Mouse (Mus musculus) stomach, embryonic 15.5 days (tissue): ENCODE data around the gene Pip4k2c. TPM values are rescaled to one million over a fixed set of nuclear protein-coding genes. Genes with fewer than 3 reads are reported as not detected.
A peak's percentile ranks its signal among the peaks of the same experiment; 100 is the strongest.

ENCODE experiments used
- ATAC-seq: fragments of 200-750 bp; cut with Nextera tagmentation; 2 replicates; pipeline ENCODE4 v1.8.0; 2017; ENCODE audit warnings: low read depth, moderate number of reproducible peaks, moderate TSS enrichment; ENCODE audit not compliant: insufficient read depth, low FRiP score
- H3K27ac ChIP-seq: fragments of 300-500 bp; sonication (generic); 2 replicates; pipeline ENCODE4 v1.5.1; 2015; ENCODE audit warnings: mild to moderate bottlenecking, inconsistent platforms
- H3K27me3 ChIP-seq: fragments of 300-500 bp; sonication (generic); replicated peaks from 2 replicates; pipeline ENCODE4 v1.6.1; 2015; ENCODE audit warnings: inconsistent platforms
- H3K36me3 ChIP-seq: fragments of 300-500 bp; sonication (generic); 2 replicates; pipeline ENCODE4 v1.6.1; 2015; ENCODE audit warnings: inconsistent platforms
- H3K4me1 ChIP-seq: fragments of 300-500 bp; sonication (generic); 2 replicates; pipeline ENCODE4 v1.6.1; 2015; ENCODE audit warnings: inconsistent platforms
- H3K4me2 ChIP-seq: fragments of 300-500 bp; sonication (generic); 2 replicates; pipeline ENCODE4 v1.6.1; 2015; ENCODE audit warnings: mild to moderate bottlenecking, inconsistent platforms
- H3K4me3 ChIP-seq: fragments of 300-500 bp; sonication (generic); replicated peaks from 2 replicates; pipeline ENCODE4 v1.5.1; 2015; ENCODE audit warnings: inconsistent platforms
- H3K9ac ChIP-seq: fragments of 300-500 bp; sonication (generic); 2 replicates; pipeline ENCODE4 v1.6.1; 2015; ENCODE audit warnings: inconsistent platforms
- H3K9me3 ChIP-seq: fragments of 300-500 bp; sonication (generic); 2 replicates; pipeline ENCODE4 v1.6.1; 2016; ENCODE audit warnings: inconsistent platforms
- WGBS: fragments of 180-500 bp; shearing (Covaris S2); methylation state at CpG from one replicate; pipeline ENCODE4 v1.1.7; 2015; 5-methylcytosine and 5-hydroxymethylcytosine counted together
- polyA plus RNA-seq: library from polyadenylated mRNA; unstranded; fragments of >200 nt; fragmentation: Nextera tagmentation; extraction: Ambion mirVana; gene quantifications from 2 replicates; pipeline ENCODE4 v1.2.1, GENCODE M21; 2015

Gene Pip4k2c
- polyA plus RNA-seq, 1 experiment from 2014 or later, result 29.9 TPM

DNA sequence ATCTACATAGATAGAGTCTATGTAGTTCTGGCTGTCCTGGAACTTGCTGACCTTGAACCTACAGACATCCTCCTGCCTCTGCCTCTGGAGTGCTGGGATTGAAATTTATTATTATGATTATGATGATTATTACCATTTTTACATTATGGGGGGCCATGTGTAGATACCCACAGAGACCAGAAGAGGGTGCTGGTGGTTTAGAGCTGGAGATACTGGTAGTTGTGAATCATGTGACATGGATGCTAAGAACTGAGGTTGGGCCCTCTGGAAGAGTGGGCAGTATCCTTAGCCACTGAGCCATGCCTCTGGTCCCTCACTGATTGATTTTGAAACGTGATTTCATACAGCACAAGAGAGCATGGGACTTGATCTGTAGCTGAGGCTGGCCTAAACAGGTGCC, 24.9 kb downstream of the Pip4k2c start:
- Histone ChIP-seq H3K4me3 (no peak overlapping the region), H3K27ac (no peak overlapping the region), H3K9ac (no peak overlapping the region), H3K27me3 (0 out of 2 replicates have a peak, but pooled peaks cover 13% of the 10 kb centered on the region), H3K36me3 (peaks cover 17% of the 10 kb centered on the region; the same call in 1 of the 2 replicates), H3K4me2 (no peak overlapping the region), H3K4me1 (peaks cover 36% of the 10 kb centered on the region), H3K9me3 (no peaks in the 10 kb centered on the region)
- ATAC-seq, result no peak
- WGBS, result 75% methylated on average over 1 of the region's 1 CpGs

GRCm38 (mm10) chr10:127185506-127185905, 25.9 kb downstream of the Pip4k2c start:
- WGBS, result 79% methylated on average over 15 of the region's 15 CpGs
- H3K9me3 ChIP-seq, result no peaks in the 10 kb centered on the region
- H3K36me3 ChIP-seq, result peaks cover 17% of the 10 kb centered on the region; the same call in 1 of the 2 replicates
- no peak overlapping the region for H3K9ac ChIP-seq
- H3K27me3 ChIP-seq, result peaks cover 22% of the 10 kb centered on the region
- H3K4me2 ChIP-seq, result no peak overlapping the region
- ATAC-seq, result no peak
- H3K27ac ChIP-seq, result no peak overlapping the region
- no peak overlapping the region for H3K4me3 ChIP-seq
- H3K4me1 ChIP-seq, result peaks cover 29% of the 10 kb centered on the region

DNA sequence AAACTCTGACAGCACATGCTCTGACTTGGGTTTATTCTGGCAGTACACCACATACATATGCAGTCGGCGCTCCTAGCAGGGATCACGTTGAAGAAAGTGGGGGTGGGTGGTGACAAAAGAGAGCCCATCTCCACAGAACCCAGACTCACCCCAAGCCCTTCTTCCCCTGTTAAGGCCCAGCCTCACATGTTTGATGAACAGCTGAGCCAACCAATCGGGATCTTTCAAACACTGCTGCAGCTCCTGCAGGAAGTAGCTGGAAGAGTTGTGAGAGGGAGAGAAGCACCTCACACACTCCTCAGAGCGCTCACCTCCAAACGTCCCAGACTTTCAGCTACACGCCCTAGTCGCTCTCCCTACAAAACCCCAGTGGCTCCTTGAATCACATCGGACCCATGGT, 26.3 kb downstream of the Pip4k2c start:
- ATAC-seq, result no peak
- H3K36me3 ChIP-seq, result peaks cover 17% of the 10 kb centered on the region; the same call in 1 of the 2 replicates
- no peak overlapping the region for H3K27ac ChIP-seq
- peaks cover 26% of the 10 kb centered on the region for H3K27me3 ChIP-seq
- no peak overlapping the region for H3K4me3 ChIP-seq
- no peak overlapping the region for H3K4me2 ChIP-seq
- no peak overlapping the region for H3K9ac ChIP-seq
- peaks cover 29% of the 10 kb centered on the region for H3K4me1 ChIP-seq
- WGBS, result 70% methylated on average over 9 of the region's 9 CpGs
- H3K9me3 ChIP-seq, result no peaks in the 10 kb centered on the region

GRCm38 (mm10) chr10:127183759-127184158, 27.6 kb downstream of the Pip4k2c start:
- WGBS, result 21% methylated on average over 20 of the region's 20 CpGs
- no peak overlapping the region for H3K27ac ChIP-seq
- H3K4me1 ChIP-seq, result peaks cover 19% of the 10 kb centered on the region
- peak overlapping the region; percentile 33 for H3K4me2 ChIP-seq
- 0 out of 2 replicates have a peak, but pooled peaks have one; percentile 16 for ATAC-seq
- peaks cover 38% of the 10 kb centered on the region for H3K27me3 ChIP-seq
- peak overlapping the region; percentile 3; the same call in 1 of the 2 replicates for H3K4me3 ChIP-seq
- peaks cover 17% of the 10 kb centered on the region; the same call in 1 of the 2 replicates for H3K36me3 ChIP-seq
- no peaks in the 10 kb centered on the region for H3K9me3 ChIP-seq
- H3K9ac ChIP-seq, result no peak overlapping the region

GRCm38 (mm10) chr10:127182624-127183023, 28.8 kb downstream of the Pip4k2c start:
- Histone ChIP-seq H3K27me3 (peaks cover 48% of the 10 kb centered on the region), H3K9me3 (no peaks in the 10 kb centered on the region), H3K4me1 (peaks cover 29% of the 10 kb centered on the region)

DNA sequence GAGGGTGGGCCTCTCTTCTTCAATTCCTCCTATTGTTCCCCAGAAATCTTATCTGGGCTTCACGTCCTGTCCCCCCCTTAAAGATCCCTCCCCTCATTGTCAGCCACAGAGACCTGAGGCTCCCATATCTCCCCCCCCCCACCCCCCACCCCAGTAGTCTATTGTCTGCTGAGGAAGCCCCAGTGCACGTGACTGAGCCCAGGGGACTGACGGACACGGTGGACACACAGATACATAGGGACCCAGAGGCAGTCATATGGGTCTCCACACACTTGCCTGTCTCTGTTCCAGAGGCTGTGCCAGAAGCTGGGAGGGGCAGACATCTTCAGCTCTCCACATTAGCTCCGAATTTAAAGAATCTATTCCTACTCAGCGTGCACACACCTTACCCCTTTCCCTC, 29.8 kb downstream of the Pip4k2c start:
- Histone ChIP-seq H3K4me2 (no peak overlapping the region), H3K4me3 (no peak overlapping the region), H3K36me3 (peaks cover 10% of the 10 kb centered on the region; the same call in 1 of the 2 replicates), H3K9me3 (no peaks in the 10 kb centered on the region), H3K27me3 (peaks cover 53% of the 10 kb centered on the region), H3K27ac (no peak overlapping the region), H3K4me1 (peaks cover 35% of the 10 kb centered on the region), H3K9ac (no peak overlapping the region)
- no peak for ATAC-seq
- WGBS, result 70% methylated on average over 6 of the region's 6 CpGs

More at GRCm38 (mm10) chr10:127182624-127183023, 28.8 kb downstream of the Pip4k2c start:
- H3K9ac ChIP-seq, result no peak overlapping the region
- 88% methylated on average over 4 of the region's 4 CpGs for WGBS
- H3K4me3 ChIP-seq, result no peak overlapping the region
- no peak for ATAC-seq
- no peak overlapping the region for H3K27ac ChIP-seq
- H3K36me3 ChIP-seq, result peaks cover 17% of the 10 kb centered on the region; the same call in 1 of the 2 replicates
- H3K4me2 ChIP-seq, result no peak overlapping the region

- no peak overlapping the region for H3K9ac ChIP-seq
- no peak for ATAC-seq
- H3K4me3 ChIP-seq, result no peak overlapping the region; the same call in 1 of the 2 replicates
- peaks cover 4% of the 10 kb centered on the region; the same call in 1 of the 2 replicates for H3K36me3 ChIP-seq
- peaks cover 62% of the 10 kb centered on the region for H3K27me3 ChIP-seq
- 34% methylated on average over 3 of the region's 3 CpGs for WGBS
- no peaks in the 10 kb centered on the region for H3K9me3 ChIP-seq
- peaks cover 35% of the 10 kb centered on the region for H3K4me1 ChIP-seq
- peak overlapping the region; percentile 38; the same call in 1 of the 2 replicates for H3K4me2 ChIP-seq
- no peak overlapping the region for H3K27ac ChIP-seq
Measured at GRCm38 (mm10) chr10:127180695-127181047, 30.7 kb downstream of the Pip4k2c start.

DNA sequence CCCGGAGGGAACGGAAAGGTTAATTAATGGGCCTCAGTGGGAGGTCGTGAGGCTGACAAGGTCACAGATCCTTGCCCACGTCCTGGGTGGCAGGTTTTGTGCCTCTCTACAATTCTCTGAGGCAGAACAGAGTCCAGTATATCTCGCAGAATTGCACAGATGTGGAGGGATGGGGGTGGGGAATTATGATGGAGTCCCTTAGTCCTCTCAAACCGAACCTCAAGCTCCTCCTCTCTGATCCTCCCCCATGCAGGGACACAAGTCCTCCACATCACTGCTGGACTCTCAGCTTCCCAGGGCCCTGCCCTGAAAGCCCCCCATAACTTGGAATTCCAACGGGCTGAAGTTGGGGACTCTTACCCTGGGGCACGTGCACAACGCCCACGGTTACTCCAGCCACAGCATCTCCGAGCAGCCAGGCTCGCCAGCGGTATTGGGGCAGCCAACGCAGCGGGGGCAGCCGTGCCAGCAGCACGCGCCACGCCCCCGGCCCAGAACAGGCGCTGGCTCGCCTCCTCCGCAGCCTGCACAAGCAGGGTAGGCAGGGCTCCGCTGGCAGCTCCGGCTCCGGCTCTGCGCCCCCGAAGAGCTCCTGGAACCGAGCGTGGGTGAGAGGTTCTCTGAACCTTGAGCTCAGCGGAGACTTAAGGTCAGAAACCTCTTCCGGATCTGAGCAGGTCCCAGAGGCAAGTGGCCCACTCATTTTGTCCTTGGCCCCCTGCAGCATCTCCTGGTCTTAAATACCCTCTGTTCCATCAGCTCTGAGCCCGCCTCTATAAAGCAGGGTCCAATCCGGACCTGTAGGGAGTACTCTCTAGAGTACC, 31.3 kb downstream of the Pip4k2c start, which contains the start of gene Slc26a10:
TSS of gene Slc26a10 (minus strand) at position 775 of the 824 bp plus-strand sequence.
- H3K4me3 ChIP-seq, result peak within 1 kb of the TSS; percentile 11; the same call in 1 of the 2 replicates
- peaks cover 35% of the 10 kb centered on the region for H3K4me1 ChIP-seq
- H3K9ac ChIP-seq, result no peak within 1 kb of the TSS
- no peaks in the 10 kb centered on the region for H3K9me3 ChIP-seq
- no peak for ATAC-seq
- 3% methylated on average over 34 of the region's 34 CpGs for WGBS
- H3K36me3 ChIP-seq, result peaks cover 3% of the 10 kb centered on the region; the same call in 1 of the 2 replicates
- H3K27me3 ChIP-seq, result peaks cover 63% of the 10 kb centered on the region
- no peak within 1 kb of the TSS for H3K27ac ChIP-seq
- peak within 1 kb of the TSS; percentile 38 for H3K4me2 ChIP-seq

DNA sequence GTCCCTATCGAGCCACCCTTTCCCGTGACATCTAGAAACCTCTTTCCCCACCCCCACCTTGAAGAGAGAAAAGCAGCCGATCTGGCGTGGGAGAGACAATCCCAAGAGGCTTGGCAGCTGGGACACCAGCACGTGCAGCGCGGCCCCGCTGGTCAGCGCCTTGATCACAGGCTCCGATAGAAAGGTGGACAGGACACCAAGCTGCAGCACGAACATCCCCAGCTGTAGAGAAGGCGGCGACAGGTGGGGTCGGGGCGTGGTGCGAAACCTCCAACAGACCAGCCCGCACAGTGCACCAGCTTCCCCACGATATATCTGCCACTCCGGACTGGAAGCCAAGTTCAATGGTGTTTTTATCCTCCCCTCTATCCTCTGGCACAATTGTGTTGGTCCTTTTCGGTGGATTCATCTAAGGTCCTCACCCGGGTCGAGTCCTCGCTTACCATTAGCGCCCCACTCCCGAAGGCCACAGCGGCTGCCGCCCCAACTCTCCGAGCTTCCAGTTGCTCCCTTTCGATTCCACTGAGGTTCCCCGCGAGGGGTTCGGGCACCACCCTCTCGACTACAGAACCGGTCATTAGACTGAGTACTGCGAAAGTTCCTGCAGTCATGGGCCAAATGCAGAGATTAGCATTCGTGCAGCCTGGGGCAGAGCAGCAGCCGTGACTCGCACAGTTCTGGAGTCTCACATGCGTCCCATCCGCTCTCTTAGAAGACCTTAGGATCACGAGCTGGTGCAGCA, 32.9 kb downstream of the Pip4k2c start:
- Histone ChIP-seq H3K27ac (no peak overlapping the region), H3K4me1 (peaks cover 29% of the 10 kb centered on the region), H3K4me2 (peak overlapping the region; percentile 57), H3K27me3 (peaks cover 63% of the 10 kb centered on the region), H3K4me3 (peak overlapping the region; percentile 32), H3K36me3 (peaks cover 3% of the 10 kb centered on the region; the same call in 1 of the 2 replicates), H3K9ac (no peak overlapping the region), H3K9me3 (no peaks in the 10 kb centered on the region)
- whole genome bisulfite sequencing, result 7% methylated on average over 41 of the region's 41 CpGs
- no peak for ATAC-seq

GRCm38 (mm10) chr10:127177719-127178118, 33.7 kb downstream of the Pip4k2c start:
- Histone ChIP-seq H3K9ac (no peak overlapping the region), H3K36me3 (no peaks in the 10 kb centered on the region), H3K9me3 (no peaks in the 10 kb centered on the region), H3K27me3 (peaks cover 57% of the 10 kb centered on the region), H3K4me1 (peaks cover 26% of the 10 kb centered on the region), H3K27ac (no peak overlapping the region), H3K4me2 (peak overlapping the region; percentile 57), H3K4me3 (peak overlapping the region; percentile 32)
- peak; percentile 45; the same call in 1 of the 2 replicates for ATAC-seq
- 1% methylated on average over 23 of the region's 23 CpGs for WGBS

DNA sequence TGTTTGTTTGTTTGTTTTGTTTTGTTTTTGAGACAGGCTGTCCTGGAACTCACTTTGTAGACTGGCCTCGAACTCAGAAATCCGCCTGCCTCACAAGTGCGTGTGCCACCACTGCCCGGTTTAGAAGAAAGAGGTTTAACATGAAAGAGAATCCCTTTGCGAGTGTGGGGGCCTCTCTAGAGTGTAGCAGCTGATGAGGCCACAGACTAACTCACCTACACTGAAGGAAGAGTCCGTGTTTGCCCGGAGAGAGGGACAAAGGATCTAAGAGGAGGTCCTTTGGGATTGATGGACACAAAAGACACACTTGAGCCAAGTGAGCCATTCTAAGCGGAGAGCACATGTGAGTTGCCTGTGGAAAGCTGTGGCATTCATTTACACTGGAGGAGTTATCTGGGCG, 34.1 kb downstream of the Pip4k2c start:
- ATAC-seq, result no peak
- Histone ChIP-seq H3K4me1 (peaks cover 26% of the 10 kb centered on the region), H3K27ac (no peak overlapping the region), H3K9ac (no peak overlapping the region), H3K4me2 (peak overlapping the region; percentile 57; the same call in 1 of the 2 replicates), H3K9me3 (no peaks in the 10 kb centered on the region), H3K4me3 (no peak overlapping the region), H3K27me3 (peaks cover 56% of the 10 kb centered on the region), H3K36me3 (no peaks in the 10 kb centered on the region)
- WGBS, result 32% methylated on average over 9 of the region's 9 CpGs
